Mouse (Mus musculus) lung, postnatal 10 days (tissue): ENCODE data around the gene Fam20a.

Experiments used
- DNase-seq: peaks from one replicate; pipeline ENCODE4 v3.0.0; 2021

Fam20a gene

DNA sequence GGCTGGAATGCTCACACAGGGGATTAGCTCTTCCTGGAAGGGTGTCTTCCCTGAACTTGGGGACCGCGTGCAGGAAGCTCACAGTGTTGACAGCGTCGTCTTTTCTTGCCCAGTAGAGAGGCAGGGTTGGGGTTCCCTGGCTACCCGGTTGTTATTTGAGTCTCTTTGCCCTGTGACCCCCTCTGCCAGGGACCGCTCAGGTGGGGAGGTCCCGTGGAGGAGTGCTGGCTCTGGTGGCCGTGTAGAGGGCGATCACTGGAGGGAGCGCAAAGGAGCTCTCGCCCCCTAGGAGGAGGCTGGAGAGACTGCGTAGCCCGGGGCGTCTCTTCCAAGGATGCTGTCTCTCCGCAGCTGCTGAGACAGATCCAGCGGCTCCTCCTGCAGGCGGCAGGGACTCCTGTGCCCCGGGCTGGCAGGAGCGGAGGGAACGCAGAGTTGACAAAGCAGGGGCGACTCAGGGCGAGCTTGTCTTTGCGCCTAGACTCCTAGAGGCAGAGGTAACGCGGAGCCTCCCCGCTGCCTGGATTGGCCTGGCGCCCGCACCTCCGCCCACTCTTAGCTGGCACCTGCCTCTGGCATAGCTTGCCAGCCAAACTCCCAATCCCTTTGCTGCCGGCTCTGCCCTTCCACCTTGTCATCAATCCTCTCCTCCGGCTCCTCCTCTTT, at the start of gene Fam20a:
Gene Fam20a, minus strand, starts transcription at position 499 of the 666 bp plus-strand sequence.
- peak; percentile 69 for DNase-seq

DNA sequence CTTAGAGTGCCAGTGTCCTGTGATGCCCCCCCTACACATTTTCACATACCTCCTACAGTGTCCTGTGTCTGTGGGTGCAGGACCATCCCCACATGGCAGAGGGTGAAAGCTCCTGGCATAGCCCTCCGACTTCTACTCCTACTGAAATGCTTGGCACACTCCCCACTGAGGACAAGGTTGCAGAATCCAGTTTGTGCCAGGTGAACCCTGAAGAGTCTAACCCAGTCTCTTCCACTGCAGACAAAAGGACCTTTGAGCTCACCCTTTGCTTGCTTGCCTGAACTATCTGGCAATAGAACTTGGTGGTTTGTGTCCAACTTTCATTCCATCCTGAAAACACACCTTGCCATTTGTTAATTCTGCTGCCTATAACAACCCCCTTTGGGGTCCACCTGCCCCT, 49.3 kb upstream of the Fam20a start:
- no peak for DNase-seq

DNA sequence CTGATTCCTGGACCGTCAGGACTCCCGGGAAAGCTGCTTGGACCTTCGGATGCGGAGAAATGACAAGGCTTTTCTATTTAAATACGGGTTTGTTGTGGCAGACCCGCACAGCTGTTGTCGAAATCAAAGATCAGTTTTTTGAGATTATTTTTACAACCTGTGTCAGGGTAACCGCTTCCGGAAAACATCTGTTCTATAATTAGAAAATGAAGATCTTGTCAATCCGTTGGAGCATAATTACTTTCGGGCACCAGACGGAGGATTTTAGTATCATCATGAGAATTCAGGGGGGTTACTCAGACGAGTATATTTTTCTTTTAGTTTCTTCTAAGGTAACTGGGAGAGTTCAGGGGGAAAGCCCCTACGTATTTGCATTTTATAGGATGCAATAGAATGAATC, 48.1 kb upstream of the Fam20a start:
- no peak for DNase-seq

GRCm38 (mm10) chr11:109769091-109769490, 47.0 kb upstream of the Fam20a start:
- peak; percentile 16 for DNase-seq

GRCm38 (mm10) chr11:109760063-109760462, 38.0 kb upstream of the Fam20a start:
- DNase-seq = peak; percentile 17

DNA sequence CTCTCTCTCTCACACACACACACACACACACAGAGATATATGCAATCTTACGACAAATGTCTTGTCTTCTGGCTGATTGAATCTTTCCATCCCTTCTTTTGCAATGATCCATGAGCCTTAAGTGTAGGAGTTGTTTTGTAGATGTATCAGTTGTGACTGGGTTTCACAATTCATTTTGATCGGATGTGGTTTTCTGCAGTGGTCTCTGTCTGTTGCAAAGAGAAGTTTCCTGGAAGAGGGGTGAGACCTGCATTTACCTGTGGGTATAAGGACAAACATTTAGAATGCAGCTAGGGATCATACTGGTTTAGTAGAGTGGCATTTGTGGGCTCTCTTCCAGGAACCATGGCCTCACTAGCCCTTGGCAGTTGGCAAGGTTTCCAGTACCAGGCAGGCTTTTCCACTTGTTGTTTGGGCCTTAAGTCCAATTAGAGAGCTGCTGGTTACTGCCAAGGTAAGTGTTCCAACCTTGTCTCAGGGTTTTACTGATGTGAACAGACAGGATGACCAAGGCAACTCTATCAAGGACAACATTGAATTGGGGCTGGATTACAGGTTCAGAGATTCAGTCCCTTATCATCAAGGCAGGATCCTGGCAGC, 36.6 kb upstream of the Fam20a start:
- no peak for DNase-seq

DNA sequence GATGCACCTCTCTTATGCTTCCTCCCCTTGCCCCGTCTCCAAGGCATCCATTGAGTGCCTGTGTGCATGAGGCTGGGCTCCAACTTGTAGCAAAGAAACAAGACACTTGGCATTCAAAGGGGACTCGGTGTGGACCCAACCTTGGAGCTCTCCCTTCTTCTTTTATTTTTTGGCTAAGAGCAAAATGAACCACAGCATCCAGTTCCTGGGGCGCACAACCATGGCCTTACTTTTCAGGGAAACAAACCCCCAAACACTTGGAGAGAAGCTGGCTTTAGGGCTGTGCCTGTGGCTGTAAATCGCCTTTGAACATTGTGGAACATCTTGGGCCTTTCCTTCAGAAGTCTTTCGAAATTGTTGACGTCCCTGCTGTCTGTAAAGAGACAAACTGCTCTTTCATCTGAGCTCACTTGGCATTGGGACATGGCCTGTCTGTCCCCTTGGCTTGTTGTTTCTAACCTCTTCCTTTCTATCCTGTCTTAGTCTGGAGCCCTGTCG, 32.1 kb upstream of the Fam20a start:
- peak; percentile 23 for DNase-seq

GRCm38 (mm10) chr11:109751636-109752603, 29.8 kb upstream of the Fam20a start:
- no peak for DNase-seq

GRCm38 (mm10) chr11:109745210-109745609, 23.1 kb upstream of the Fam20a start:
- no peak for DNase-seq

GRCm38 (mm10) chr11:109737967-109738366, 15.9 kb upstream of the Fam20a start:
- no peak for DNase-seq

DNA sequence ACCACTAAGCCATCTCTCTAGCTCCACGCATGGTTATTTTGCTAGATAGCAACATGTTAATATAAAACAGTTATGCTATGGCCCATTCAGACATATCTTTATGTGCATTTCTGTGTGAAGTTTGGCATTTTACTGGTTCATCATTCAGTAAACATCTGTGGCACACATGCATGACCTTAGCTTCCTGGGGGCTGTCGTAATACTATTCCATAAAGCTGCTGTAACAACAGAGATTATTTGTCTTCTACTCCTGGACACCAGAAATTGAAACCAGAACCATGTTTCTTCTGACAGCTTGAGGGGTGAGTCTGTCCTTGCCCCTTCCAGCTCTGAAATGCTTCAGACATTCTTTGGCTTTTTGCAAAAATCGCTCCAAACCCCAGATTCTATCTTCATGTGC, 14.3 kb upstream of the Fam20a start:
- no peak for DNase-seq

- no peak for DNase-seq
Measured at GRCm38 (mm10) chr11:109734341-109734740, 12.3 kb upstream of the Fam20a start.

GRCm38 (mm10) chr11:109732726-109733438, 10.8 kb upstream of the Fam20a start:
- no peak for DNase-seq

GRCm38 (mm10) chr11:109728371-109728770, 6.3 kb upstream of the Fam20a start:
- DNase-seq = no peak

DNA sequence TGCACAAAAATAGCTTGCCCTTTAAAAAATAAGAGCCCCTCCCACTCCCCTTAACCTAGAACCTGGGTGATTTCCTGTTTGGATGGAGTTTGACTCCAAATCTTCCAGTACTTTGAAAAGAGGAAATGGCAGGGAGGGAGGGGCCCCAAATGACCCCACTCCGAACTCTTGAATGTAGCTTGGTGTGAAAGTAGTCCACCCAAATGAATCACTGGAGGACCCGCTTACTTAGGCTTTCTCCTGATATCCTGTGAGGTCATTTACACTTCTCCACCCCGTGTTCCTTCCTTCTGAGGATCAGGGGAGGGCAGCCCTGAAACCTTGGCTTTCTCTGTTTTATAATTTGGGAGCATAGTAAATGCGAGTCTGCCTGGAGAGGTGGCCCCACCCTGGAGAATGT, 632 bp upstream of the Fam20a start:
- peak; percentile 72 for DNase-seq

DNA sequence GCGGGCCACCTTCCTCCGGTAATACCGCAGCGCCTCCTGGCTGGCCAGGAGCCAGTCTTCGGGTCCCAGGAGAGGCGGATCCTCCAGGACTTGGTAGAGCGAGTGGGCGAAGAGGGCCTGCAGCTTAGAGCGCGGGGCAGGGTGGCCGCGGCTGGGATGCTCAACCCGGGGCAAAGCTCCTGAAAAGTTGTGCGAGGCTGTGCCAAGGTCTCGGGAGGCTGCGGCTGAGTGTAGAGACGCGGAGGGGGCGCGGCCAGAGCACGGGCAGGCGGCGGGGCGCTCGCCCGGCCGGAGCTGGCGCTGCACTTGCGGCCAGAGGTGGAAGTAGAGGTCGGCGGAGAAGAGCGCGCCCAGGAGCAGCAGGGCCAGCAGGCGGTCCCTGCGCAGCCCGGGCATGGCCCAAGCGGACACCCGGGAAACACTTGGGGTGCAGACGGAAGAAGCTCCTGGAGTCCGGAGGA, 729 bp downstream of the Fam20a start:
- peak; percentile 65 for DNase-seq

DNA sequence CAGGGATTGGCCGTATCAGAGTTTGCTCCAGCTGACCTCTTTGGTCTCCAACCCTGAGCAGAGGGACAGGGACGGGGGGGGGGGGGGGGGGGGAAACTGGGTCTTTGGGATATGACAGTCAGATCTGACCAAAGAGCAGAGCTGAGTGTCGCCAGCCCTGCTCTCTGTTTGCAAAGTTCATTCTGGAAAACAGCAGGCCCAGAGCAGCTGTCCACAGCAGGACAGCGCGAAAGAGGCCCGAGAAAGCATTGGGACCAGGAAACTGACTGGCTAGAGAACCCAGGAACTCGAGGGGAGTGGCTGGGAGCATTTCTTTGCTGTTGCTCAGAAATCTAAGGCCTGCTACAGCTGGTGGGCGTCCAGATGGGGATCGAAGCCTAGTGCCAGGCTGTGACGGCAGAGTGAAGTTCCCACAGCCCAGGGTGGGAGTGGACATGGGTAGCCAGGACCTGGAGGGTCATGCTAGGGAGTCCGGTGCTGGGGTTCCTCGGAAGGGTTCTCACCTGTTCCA, 1.2 kb downstream of the Fam20a start:
- peak; percentile 77 for DNase-seq

- DNase-seq = no peak
Measured at GRCm38 (mm10) chr11:109719399-109719798, 2.7 kb downstream of the Fam20a start.

DNA sequence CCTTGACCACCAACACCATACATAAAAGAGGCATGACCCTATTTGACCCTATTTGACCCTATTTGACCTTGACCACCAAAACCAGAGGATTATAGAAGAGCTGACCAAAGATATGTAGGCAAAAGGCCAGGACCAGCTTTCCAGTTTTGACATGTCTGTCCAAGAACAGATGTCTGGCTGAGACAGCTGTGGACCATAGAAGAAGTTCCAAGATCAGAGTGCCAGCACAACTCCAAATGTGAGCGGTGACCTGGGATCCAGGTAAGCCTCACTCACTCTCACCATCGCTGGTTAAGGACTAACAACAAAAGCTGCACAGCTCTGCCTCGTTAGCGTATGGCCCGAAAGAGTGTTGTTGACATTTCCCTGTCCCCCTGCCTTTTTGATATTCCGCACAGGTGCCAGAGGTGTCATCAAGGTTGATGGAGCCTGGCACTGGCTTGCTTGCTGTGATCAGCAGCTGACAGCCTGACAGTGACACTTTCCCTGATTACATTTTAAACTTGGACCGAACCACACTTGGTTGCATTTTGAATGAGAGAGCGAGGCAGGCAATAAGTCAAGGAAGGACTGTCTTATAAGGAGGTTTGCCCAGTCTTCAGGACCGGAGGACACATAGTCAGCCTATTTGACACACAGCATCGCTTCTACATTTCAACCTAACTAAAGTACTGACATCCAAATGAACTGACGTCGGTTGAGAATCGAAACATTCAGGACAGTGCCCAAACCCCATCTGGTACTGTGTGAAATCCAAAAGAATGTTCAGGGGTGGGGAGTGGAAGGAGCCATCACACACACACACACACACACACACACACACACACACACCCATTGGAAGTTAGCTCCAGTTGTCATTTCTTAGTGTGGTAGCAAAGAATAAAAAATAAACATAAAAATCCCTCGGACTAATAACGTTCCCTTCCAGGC, 3.8 kb downstream of the Fam20a start:
- peak; percentile 28 for DNase-seq

- DNase-seq = peak; percentile 42
Measured at GRCm38 (mm10) chr11:109717448-109717847, 4.6 kb downstream of the Fam20a start.

GRCm38 (mm10) chr11:109716981-109717380, 5.1 kb downstream of the Fam20a start:
- no peak for DNase-seq
